Mouse (Mus musculus) kidney, adult 9 months (tissue): ENCODE data around the gene Sdr42e1.

Source experiments
- DNase-seq: peaks from one replicate; pipeline ENCODE4 v3.0.0; 2022

Sdr42e1 gene

DNA sequence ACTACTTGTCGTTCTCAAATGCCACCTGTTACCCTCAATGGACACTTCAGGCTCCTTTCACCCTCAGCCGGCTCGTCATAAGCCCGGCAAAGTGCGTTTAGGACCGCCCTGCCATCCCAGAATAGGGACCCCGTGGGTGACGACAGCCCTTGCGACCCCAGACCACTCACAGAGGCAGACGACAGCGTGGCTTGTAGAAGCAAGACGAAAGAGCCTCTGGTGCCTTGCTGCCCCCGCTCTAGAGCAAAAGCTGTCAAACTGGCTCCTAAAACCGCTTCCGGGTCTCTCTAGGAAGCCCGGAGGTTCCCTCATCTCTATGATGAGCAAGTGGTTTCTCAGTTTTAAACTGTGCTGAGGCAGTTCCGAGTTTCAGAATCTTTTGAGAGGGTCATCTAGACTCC lies at the start of gene Sdr42e1:
TSS of gene Sdr42e1 (minus strand) at position 260 of the 401 bp plus-strand sequence.
- peak; percentile 56 for DNase-seq

DNA sequence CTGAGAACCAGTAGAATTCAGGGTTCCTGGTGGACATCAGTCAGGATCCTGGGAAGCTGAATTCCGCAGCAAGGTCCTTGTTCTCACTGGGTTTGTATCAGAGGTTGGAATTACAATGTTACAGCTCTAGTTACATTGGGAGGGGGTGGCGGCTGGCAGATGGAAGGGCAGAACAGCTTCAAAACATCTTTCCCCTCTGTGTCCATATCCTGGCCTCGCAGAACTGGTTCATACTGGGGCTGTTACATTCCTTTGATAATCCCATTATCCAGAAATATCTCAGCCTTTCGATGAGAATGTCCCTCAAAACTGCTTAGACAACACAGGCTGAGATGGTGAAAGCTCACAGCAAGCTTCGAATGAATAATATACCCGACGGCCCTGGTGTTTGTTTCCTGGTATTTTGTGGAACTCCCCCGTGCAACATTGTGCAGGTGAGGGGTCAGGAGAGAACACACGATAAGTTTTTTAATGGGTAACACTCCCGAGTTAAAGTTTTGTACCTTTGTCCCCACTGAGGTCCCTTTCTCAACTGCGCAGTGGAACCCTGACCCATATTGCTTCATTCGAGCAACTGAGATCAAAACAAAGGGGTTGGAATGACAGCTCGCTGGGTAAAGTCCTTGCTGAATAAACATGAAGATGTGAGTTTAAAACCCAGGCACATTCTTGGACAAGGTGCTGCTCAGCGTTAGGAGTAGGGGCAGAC lies 44.8 kb upstream of the Sdr42e1 start:
- DNase-seq, result peak; percentile 86

DNA sequence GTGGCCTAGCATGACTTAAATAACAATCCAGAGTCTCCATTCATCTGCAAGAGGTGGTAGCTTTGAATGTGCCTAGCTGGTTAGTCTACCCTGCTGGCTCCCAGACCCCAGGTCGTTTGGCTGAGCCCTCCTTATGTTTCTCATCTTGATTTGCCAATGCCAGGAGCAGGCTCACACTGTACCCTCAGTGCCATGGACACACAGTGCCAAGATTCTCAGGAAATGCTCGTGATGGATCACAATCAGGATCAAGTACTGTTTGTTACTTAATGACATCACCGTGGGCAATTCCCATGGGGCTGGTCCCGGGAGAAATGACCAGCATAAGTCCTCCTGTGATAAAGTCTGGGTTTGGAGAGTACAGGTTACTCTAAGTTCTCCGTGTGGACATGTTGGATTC lies 42.4 kb upstream of the Sdr42e1 start:
- no peak for DNase-seq

DNA sequence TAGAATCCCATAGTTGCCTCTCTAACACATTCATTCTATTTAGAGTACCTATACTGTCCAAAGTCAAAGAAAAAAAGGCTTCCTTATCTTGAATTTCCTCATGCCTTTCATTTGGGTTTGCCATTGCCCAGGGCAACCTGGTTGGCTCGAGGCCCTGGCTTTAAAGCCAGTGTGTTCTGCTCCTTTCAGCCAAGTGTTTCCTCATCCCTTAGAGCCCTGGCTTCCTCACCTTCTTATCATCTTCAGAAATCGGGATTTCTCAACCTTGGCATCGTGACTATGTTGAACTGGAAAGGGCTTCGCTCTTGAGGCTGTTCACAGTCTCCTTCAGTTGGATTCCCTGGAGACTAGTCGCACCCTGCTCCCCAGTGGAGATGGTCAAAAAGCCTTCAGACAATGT lies 41.1 kb upstream of the Sdr42e1 start:
- no peak for DNase-seq

DNA sequence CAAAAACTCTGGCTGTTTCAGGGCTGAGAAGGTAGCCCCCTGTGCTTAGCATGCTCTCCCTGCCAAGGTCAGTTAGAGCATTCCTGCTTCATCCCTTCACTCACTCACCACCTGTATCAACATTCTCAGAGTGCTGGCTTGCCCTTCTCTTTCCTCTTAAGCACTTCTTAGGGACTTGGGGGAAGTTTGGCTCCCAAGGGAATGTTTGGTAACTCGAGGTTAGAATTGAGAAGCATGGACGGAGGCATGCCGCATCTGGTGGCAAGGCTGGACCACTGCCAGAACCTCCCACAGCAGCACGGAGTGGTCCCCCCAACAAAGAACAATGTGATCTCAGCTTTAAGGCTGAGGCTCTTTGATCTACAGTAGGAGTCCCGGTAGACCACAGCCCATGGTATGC lies 38.7 kb upstream of the Sdr42e1 start:
- DNase-seq, result no peak

DNA sequence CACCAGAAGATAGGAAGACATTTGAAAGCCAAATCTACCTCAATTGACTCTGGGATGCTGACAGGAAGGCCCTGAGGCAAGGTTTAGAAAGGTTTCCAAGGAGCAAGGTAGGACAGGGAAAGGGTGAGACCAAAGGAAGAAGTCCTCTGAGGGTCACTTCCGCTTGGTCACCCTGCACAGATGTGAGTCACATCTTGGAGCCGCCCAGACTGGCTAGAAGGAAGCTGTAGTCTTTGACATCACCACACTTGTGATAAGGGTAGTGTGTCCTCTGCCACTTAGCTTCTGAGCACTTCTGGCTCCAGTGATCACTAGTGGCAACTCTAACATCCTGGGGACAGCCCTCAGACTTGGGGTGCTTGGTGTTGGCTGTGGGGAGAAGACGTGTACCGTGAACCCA lies 32.7 kb upstream of the Sdr42e1 start:
- no peak for DNase-seq

DNA sequence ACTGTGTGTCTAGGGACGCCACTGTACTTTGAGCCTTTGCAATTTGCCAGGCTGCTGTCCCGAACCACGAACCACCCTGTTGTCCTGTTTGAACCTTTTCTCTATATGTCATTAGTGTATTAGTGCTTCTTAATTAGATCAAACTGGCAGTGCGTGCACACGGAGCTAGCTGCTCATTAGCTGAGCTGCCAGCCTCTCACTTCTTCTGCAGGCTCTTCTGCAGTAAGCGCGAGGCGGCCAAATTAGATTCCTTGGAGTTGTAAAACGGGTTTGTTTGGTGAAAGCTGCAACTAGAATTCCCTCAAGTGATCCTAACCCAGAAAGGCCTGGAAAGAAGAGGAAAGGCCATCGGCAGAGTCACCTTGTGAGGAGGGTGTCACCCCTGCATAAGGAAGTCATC lies 29.2 kb upstream of the Sdr42e1 start:
- no peak for DNase-seq

DNA sequence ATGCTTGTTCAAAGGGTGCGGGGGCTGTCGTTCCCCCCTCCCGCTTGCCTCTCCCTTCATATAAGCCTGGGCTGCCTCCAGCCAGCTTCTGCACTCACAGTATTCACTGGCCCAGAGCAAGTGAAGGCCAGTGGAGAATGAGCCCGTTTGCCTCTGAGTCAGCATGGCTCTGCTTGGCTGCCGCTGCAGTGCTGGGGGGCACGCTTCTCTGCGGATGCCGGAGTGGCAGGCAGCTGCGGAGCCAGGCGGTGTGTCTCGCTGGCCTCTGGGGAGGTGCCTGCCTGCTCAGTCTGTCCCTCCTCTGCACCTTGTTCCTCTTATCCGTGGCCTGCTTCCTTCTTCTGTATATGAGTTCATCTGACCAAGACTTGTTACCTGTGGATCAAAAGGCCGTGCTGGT lies 28.4 kb upstream of the Sdr42e1 start, which contains the start of gene Hsd17b2:
TSS of gene Hsd17b2 (plus strand) at position 46 of the 400 bp plus-strand sequence.
- DNase-seq, result peak; percentile 56

DNA sequence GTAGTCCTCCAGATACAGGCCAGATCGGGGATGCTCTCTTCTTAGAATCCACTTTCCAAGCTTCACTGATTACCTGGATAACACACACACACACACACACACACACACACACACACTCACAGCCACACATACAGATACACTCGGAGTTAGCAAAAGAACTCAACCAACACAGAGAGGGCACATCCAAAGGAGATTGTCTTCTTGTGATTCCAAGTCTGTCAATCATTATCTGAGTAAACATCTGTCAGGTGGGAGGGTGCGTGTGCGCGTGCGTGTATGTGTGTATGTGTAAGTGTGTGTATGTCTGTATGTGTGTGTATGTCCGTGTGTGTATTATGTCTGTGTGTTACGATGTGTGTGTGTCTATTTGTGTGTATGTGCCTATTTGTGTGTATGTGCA lies 27.8 kb upstream of the Sdr42e1 start:
- DNase-seq, result peak; percentile 57

DNA sequence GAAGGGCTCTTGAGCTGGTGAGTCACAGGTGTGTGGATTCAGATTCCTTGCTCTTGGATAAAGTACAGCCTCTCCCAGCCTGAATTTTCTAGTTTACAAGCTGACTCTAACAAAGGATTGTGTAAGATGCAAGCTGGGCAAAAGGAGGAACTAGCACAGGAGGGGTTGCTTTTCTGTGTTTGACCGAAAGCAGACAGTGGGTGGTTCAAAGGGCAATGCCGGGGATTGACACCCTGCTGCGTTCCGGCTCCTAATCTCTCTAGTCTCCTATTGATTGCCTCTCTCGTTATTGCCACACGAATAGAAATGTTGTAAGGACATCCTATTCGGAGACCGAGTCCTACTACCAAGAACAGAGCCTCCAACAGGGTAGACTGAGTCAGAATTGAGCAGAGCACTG lies 27.2 kb upstream of the Sdr42e1 start:
- DNase-seq, result peak; percentile 50

DNA sequence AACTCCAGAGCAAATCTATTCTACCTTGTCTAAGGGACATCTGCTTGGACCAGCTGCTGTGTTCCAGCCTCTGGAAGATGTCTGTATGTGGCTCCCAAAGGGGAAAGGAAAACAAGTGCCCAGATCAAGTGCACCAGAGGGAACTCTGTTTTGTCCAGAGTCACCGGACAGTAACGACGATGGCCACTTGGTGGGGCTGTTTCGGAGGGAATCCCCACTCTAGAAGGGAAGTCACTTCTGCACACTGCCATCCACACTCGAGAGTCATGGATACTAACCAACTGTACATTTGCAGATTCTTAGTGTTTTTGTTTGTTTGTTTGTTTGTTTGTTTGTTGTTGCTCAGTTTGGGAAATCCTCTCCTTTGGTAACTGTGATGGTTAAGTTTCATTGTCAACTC lies 23.8 kb upstream of the Sdr42e1 start:
- DNase-seq, result peak; percentile 64

DNA sequence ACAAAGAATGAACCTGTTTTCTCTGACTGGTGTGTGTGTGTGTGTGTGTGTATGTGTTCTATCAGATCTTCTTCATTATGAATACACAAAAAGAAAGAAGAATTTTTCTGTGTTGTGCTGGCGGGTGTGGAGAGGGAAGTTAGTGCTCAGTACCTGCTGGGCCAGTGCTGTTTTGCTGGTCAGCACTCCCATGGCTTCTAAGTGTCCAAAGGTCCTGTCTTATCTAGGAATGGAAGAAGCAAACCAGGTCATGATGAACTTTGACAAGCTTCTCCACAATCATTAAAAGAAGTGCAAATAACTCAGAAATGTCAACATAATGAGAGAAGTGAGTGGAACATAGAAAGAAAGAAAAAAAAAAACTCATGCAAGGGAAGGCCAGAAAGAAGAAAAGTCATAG lies 22.1 kb upstream of the Sdr42e1 start:
- DNase-seq, result no peak

DNA sequence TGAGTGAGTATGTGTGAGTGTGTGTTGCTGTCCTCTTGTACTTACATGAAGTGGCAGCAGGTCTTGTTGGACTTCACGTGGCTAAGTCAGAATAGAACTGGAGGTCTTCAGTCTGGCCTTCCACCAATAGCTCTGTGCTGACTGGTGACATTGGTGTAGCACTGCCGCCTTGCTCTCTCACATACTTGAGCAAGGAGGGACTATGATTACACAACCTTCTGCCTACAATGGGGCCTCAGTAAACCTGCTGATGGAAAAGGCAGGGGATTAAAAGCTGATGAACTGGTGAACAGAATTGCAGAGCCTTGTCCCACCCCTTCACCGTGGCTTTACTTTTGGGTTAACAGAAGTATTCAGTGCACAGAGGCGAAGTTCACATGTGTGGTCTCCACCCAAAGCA lies 18.6 kb upstream of the Sdr42e1 start:
- no peak for DNase-seq

DNA sequence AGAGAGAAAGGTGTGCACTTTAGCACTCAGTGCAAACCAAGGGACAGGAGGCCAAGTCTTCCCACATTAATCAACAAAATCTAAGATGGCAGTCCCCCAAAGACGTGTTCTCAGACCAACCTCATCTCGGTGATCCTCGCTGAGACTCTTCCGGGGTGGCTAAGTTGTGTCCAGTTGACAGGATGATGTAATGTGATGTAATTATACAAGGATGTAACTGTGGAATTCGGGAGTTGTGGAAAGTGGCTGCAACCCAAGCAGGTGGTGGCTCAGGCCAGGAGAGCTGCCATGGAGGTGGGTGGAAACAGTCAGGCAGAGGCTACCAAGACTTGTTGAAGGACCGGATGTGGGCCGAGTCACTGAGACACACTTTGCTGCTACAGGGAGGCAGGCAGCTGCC lies 14.4 kb upstream of the Sdr42e1 start:
- DNase-seq, result no peak

DNA sequence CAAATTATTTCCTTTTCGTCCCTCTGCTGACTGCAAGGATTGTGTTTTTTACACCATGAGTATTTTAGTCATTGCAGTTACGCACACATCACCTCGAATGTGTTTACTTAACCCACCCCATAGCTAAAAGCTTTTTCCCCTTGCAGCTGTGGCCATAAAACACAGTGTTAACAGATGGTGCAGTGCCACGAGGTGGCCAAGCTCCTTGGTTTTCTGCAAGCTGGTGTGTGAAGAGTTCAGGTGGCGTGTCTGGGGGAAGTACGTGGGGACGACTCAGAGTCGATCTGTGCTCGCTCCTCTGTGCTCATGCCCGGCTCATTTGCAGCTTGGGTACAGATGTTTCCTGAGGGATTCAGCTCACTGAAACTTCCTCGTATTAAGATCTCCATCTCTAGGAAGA lies 11.0 kb upstream of the Sdr42e1 start:
- no peak for DNase-seq

DNA sequence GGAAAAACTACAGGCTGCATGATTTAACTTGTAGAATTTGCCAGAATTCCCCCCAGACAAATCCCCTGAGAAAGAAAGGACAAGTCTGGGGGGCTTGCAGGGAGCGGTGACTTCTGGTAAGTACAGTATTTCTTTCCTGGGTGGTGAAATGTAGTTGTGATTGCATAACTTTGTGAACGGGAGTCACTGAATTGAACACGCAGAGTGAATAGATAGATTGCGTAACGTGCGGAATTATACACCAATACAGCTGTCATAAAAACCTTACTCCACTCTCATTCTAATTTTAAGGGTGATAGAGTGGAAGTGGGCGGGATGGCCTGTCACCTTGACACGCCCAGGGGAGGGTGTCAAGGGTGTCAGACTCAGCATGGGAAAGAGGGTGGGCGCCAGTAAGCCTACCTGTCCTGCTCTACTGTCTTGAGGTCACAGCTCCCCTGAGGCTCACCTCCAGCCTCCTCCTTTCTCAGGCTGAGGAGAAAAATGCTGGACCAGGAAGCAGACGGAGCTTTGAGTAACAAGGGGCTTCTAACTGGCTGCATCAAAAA lies 10.5 kb upstream of the Sdr42e1 start:
- DNase-seq, result no peak

DNA sequence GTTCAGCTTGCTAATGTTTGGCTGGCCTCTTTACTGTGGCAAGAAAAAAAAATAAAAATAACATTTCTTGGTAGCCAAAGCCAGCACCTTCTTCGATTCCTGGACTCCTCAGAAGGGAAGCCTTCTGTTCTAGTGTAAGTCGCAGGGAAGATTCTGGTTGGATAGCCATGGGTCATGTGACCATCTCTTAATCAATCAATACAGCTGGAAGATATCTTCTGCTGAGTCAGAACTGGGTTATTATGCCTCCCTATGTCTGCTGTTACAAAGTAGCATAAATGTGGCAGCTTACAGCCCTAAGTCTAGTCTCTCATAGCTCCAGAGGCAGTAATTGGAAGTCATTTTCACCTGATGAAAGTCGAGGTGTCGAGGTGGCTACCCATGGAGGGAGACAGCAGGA lies 5.2 kb upstream of the Sdr42e1 start:
- no peak for DNase-seq

DNA sequence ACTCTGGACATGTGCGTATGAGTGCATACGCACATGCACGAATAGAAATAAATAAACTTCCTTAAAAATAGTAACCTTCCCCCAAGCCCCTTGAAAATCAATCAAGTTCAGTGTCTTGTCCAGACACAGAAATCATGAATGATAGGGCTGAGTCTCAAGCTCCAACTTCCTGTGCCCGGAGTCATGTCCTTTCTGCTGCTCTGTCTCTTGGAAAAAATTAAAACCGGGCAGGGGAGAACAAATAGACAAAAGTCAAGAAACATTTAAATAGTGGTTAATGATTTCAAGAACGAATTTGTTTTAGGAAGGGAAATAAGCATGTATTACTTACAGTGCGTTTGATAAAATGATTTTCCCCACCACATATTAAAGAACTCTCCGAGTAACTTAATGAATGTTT lies 3.5 kb upstream of the Sdr42e1 start:
- no peak for DNase-seq

DNA sequence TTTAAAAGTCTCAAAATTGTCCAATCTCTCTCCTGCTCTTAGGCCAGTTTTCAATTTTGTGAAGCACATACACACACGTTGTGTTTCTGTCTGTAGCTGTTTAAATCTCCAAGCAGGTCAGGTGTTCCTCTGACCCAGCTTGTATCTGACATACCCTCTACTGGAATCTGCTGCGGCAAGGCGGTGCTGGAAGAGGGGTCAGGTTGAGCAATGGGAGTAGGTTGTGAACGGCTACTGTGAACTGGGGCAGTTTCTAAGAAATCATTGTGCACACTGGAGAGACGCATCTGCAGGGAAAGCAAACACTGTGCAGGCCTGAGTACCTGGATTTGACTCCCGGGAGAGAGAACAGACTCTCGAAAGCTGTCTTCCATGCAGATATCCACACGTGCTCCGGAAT lies 3.0 kb upstream of the Sdr42e1 start:
- DNase-seq, result no peak

DNA sequence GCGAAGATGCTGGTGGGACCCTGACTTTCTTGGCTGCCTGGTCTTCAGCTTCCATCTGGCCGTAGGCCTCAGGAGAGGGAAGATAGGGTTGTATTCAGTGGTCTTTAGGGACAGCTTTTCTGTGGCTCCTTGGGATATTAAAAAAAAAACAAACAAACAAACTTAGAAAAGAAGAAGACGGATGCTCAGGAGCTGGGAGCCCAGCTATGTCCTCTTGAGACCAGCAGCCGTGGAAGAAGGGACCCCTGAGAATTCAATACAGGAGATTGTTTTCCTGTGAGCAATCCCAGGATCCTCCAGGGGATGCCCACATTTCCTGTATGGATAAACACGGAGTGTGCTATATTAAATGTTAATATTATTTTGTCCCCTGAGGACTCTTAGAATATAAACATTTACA lies 1.7 kb upstream of the Sdr42e1 start:
- DNase-seq, result no peak

DNA sequence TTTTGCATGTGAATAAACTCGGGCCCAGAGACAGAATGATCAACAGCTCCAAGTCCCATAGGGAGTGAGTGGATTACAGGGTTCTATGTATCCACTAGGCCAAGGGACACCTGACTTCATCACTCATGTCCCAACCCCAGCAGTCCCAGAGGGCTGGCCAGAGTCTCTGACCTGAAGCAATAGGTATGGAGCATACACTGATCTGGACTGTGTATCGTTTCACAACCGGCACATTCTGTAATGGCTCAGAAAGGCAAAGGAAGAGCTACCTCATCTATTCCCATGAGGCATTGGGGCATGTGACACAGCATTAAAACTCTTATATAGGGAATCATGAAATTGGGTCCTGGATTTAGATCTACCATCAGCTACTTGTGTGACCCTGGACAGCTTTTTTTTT lies 931 bp downstream of the Sdr42e1 start:
- no peak for DNase-seq

DNA sequence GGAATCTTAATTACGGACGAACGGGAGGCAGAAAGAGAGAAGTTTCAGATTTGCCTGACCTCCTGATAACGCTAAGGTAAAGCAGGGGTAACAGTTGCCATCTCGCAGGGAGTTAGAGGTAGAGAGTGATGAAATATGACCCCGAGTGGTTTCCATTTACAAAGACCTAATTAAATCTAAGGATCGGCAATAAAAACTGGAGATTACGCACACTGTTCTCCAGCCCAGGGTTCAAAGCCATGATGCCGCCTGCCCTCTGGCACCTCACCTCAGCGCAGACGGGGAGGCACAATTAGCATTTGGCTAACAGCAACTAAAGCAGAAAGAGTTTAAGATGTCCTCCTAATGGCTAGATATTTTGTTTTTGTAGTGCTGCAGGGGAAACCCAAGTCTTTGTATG lies 3.0 kb downstream of the Sdr42e1 start:
- no peak for DNase-seq

DNA sequence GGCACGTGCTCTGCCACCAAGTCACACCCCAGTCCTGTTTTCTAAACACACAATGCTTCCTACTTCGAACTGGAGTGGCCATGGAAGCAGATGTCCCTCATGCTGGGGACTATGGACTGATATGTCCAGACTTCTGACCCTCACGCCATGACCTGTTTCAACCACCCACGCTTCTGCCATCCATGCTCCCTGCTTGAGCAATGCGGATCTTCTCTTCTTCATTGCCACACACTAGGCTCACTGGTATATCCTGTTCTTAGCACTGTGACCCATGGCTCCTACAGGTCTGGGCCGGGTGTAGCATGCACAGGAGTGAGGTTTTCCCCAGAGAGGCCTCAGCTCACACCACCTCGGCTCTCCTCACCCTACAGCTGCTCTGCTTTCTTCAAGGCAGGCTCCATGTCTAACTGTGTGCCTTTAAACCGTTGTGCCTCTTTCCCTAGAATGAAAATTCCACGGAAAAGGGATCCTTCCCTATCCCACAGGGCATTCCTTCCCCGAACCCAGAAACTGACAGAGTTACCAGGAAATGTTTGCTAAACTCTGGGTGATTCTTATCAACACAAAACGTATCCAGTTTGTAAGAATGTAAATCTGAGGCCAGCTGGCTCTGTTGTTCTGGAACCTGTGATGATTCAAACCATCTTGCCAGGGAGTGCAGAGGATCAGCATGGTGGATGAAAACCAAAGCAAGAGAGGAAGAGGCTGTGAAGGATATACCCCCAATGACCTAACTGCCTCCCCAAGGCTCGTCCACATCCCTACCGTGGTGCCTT lies 6.0 kb downstream of the Sdr42e1 start:
- DNase-seq, result no peak

DNA sequence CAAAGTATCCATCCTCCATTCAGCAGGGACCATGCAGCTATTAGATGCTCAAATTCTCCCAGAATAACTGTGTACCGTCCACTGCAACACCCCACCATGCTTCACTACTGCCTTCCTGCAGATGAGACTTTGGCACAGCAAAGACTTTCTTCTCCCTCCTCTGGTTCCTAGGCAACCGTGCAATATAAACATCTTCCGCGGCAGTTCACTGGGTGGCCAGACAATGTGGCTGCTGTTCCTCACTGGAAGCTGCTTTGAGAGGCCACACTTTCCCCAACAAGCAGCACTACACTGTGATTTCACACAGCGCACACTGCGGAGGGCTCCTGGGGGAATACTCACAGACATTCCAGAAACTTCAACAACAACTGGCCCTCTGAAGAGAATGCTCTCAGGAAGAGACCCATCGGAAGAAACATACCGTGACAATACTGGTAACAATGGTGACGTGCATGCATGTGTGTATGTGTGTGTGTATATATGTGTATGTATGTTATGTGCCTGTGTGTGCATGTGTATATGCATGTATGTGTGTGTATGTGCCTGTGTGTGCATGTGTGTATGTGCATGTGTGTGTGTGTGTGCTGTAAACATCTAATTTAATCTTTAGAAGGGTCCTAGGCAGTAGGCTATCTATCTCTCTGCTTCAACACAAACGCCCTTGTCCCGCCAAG lies 13.0 kb downstream of the Sdr42e1 start:
- no peak for DNase-seq
